Mouse (Mus musculus): ENCODE data around the gene Icam2.
"Not testable (repeated sequence)": the region's sequence is repeated elsewhere in the genome, so short reads cannot be mapped to it uniquely, and the experiment has no call there.

Gene Icam2

DNA sequence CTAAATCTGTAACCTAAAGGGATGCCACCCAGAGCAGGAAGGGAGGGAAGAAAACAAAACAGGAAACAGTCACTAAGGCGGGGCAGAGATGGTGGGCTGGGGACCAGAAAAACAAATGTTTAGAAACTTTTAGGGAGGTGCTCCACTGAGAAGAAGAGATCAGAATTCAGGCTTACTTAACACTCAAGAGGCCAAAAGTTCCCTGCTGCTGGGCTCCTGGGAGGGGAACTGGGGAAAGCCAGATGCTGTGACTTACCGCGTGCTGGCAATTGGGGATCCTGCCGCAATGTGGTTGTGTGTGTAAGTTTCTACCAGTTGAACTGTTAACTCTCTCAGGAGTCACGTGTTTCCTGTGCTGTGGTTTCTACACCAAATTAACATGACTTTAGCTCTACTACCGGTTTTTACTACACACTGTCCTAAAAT is at the start of gene Icam2:
Icam2 (minus strand) TSS at position 285 of the 426 bp plus-strand sequence.
- no peak for DNase-seq (ENCODE audit: inconsistent ontology term)

DNA sequence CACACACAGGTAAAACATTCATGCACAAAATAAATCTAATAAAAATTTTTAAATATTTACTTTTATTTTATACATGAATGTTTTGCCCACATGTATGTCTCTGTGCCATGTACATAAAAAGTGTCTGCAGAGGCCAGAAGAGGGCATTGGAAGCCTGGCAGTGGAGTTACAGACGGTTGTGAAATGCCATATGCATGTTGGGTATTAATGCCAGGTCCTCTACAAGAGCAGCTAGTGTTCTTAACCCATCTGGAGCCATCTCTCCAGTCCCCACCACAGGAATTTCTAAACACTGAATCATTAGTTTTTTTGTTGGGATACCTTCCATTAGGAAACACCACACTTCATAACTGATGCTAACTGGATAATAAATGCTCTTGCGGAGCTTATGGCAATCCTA is 49.7 kb upstream of the Icam2 start:
- DNase-seq (ENCODE audit: inconsistent ontology term) = peak; percentile 38

DNA sequence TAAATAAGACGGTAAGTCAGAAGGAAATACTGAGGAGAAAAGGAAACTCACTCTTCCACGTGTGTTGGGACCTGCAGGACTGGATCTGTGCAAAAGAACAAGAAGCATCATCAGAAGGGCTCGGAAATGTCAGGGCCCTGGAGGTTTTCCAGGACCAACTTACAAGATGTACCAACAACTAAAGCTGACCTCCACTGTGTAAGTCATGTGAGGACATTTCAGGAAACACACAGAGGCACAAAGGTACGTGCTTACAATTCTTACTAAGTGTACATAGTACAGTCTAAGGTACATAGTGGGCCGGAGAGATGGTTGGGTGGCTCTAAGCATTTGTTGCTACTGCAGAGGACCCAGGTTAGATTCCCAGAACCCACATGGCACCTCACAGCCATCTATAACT is 49.2 kb upstream of the Icam2 start:
- DNase-seq (ENCODE audit: inconsistent ontology term) = no peak

DNA sequence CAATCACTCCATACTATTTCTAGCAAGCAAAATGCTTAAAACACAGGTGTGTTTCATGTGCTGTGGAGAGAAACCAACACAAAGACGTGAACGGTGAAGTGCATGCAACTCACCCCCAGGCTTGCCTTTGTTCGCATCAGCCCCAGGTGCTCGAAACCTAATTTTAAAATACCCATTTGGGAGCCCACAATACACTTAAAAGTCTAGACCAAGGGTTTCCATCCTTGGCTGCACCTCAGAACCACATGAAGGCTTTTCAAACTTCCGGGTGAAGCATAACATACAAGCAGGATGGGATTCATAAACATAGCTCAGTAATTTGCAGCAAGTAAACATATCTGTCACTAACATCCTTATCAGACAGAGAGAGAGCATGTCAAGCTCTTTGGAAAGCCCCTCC is 42.5 kb upstream of the Icam2 start:
- no peak for DNase-seq (ENCODE audit: inconsistent ontology term)

DNA sequence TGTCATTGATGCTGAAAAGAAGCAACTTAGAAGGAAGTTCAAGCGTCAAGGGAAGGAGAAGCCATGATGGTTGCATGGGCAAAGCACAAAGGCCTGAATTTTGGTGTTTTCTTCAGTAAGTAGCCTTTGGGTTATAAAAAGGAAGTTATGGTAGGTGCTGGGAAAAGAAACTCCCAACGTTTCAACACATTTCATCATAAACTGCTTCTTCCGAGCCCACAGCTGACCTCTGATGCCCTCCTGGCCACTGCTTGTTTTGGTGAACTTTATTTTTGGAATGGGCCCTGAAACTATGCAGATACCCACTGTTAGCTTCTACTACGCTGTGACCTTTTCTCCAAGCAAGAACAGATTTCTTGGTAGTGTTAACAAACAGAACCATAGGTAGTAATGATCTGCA is 41.8 kb upstream of the Icam2 start:
- no peak for DNase-seq (ENCODE audit: inconsistent ontology term)

DNA sequence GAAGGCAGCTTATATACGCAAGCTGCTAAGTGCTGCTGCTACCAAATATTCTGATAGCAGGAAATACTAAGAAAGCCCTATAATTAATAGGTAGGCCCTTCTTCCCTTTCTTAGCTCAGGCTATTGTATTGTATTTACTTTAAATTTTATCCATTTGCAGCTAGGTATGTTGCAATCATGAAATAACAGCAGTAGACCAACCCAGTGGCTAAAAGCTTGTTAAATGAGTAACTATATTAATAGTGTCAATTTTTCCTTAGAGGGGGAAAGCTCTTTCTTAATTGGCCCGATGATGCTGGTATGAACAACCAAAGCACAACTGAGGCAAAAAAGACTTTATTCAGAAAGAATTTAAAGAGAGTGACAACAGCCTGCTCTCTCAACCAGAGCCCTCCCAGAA is 40.7 kb upstream of the Icam2 start:
- no peak for DNase-seq (ENCODE audit: inconsistent ontology term)

DNA sequence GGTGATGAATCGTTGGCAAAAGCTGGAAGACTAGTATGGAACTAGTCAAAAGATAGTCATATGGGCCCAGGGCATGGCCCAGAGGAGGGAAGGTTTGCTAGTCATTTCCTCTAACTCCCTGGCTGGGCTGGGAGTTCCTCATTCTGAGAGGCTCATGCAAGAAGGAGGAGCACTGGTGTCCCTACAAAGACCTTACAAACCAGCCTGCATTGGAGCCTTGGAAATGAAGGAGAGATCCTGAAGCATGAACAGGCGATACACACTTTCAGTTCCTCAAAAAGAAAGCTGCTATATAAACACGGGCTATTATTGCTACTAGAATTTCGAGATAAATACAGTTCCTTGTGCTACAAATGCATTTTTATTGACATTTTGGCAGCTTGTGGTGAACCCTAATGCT is 40.2 kb upstream of the Icam2 start:
- DNase-seq (ENCODE audit: inconsistent ontology term) = no peak

DNA sequence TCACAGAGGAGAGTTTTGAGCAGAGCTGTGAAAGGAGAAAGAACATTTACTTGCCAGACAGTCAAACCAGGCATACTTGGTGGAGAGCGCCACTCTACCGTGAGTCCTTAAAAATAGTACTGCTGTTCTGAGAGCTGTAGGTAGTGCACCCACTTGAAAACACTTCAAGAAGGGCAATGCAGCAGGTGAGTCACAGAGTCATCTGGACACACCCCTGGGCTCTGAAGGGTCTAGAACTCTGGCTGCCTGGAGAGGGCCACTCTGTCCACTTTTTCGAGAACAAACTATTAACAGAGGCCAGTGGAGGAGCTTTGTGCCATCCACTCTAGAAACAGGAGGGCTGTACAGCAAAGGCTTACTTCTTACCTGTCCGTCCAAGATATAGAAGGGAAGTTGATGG is 38.6 kb upstream of the Icam2 start:
- DNase-seq (ENCODE audit: inconsistent ontology term) = no peak

DNA sequence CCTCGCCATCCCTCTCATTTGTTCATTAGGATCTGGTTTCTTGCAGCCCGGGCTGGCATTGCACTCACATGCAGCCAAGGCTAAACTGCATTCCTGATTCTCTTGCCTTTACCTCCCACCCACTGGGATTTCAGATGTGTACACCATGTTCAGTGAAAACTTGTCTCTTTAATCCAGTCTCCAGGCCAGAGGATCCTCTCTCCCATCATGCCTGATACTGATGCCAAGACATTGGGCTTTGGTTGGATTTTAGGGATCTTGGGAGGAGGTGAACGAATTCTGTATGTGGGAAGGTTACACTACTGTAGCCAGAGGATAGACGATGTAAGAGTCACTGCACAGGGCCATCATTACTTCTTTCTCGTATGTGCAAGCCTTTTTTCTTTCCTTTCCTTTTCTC is 37.3 kb upstream of the Icam2 start:
- DNase-seq (ENCODE audit: inconsistent ontology term) = no peak

DNA sequence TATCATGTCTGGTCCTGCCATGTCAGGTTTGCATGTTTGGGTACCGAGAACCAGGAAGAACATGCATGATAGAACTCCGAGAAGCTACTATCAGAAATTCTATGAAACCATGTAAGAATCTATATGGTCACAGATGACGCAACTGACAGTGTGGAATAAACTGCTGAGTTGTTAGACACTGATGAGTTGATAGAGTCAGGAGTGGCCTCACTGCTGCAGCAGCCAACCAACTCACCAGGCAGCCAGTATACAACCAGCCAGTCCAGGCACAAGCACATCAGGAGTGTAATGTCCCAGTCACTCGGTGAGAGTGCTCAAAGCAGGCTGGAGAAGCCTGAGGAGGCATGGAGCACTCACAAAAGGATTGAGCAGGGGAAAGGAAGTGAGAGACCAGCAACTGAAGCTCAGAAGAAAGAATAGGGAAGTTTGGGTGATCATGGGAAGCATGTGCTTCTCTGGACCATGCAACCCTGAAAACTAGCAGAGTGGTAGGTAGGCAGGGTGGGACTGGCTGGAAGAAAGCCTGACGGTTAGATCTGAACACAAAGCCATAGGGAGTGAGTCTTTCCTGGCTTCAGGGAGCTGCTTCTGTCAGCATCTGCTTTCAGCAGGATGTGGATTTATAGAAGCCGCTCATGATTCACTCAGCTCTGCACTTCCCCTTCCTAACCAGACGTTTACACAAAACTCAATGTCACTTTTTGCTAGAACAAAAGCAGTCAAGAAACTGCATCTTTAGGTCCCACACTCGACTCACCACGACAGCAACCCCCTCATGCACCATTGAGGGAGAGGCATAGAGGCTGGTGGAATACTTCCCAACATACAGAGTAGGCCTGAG is 31.6 kb upstream of the Icam2 start:
- DNase-seq (ENCODE audit: inconsistent ontology term) = no peak

DNA sequence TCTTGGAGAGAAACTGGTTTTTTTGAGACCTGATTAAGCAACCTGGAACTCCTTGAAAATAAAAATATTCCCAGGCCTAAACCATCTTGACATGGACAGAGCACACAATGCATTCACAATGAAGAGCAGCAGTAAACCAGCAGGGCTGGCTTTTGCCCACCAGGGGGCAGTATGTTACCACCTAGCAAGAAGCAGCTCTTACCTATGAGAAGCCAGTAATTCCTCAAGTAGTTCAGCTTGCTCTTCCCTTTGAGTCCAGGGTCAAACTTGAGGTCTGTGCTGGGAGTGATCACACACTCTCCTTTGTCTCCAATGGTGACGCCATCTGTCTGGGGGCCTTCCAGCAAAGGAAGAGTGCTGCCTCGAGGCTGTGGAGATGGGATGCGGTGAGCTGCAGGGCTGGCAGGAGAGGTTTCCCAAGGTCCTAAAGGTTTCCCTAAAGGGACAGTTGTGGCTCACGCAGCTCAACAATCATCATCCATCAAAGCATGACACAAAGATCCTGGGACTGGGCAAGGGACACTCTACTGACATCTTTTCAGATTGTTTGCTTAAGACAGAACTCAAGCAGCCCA is 30.8 kb upstream of the Icam2 start:
- DNase-seq (ENCODE audit: inconsistent ontology term) = peak; percentile 74

DNA sequence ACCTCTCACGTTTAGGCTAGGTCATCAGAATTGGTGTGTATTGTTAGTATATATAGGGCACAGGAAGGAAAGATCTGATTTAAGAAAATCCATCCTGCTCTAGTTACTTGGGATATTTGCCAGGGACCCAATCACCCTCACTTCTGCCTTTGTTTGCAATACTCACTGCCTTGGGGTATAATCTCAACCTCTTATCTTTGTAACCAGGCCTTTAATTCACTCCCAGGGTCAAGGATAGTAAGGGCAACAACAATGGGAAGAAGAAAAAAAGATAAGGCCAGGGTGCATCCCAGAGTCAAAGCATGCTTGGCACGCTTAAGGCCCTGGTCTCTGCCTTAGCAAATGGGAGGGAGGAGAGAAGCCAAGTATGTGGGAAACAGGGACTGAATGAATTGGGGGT is 30.0 kb upstream of the Icam2 start:
- DNase-seq (ENCODE audit: inconsistent ontology term) = no peak

DNA sequence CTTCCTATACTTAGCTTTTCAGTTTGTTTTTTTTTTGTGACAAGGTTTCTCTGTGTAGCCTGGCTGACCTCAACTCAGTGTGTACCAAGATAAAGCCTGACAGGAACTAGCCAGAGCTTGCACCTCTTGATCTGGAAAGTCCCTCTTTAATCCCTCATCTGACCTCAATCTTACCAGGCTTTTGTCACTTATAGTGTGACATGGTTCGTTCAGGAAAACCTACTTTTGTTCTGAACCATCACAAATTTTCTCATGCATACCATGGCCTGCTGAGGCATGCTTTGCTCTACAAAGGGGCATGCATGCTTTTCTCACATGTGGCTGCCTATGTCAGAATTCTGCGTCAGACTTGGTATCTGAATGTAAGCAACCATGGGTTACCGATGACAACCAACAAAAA is 28.5 kb upstream of the Icam2 start:
- no peak for DNase-seq (ENCODE audit: inconsistent ontology term)

DNA sequence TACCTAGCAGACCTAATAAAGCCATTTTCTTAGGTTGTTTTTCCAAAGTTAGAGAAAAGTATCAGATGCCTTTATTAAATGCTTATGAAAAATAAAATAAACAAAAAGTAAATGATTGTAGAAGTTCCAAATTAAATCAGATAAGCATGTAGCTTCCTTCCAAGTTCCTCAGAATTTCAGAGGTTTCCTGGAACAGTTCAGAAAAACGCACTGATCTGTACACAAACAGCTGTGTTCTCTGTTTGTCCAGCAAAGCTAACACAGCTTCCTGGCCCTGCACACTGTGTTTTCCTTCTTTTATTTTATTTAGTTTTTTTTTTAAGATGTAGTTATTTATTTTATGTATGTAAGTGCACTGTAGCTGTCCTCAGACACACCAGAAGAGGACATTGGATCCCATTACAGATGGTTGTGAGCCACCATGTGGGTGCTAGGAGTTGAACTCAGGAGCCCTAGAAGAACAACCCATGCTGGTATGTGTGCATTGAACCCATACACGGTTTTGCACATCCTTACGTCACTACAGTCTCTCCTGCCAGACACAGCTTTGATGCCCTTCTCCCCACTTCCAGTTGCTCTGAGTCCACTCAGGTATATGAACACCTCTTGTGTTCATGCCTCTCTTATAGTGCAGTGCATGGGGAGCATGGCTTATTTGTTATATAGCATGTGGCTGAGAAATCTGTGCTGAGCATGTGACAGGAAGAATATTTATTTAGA is 24.9 kb upstream of the Icam2 start:
- no peak for DNase-seq (ENCODE audit: inconsistent ontology term)

DNA sequence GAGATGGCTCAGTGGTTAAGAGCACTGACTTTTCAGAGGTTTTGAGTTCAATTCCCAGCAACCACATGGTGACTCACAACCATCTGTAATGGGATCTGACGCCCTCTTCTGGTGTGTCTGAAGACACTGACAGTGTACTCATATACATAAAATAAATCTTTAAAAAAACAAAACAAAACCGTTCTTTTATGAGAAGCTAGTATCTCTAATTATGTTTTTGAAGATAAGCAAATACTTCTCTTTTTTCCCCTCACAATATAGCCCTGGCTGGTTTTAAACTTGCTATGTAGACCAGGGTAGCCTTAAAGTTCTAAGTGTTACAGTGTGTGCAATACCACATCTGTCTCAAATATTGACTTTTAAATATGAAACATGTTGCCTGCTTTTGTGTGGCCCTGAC is 23.3 kb upstream of the Icam2 start:
- no peak for DNase-seq (ENCODE audit: inconsistent ontology term)

DNA sequence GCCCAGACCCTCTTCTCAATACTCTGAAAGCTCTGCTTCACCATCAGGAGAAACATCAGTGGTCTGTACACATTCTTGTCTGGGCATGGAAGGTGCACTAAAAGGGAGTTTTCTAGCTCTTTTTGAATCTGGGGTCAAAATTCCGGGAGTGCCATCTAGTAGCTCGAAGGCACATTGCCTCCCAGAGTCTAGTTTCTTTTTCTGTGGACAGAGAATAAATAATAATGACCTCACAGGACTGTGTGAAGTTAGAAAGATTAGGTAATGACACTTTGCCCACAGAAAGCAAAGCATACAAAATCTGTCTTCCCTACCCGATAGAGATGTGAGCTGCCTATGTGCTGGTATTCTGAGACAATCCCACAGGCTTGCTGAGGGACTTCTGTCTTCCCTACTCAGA is 22.6 kb upstream of the Icam2 start:
- DNase-seq (ENCODE audit: inconsistent ontology term) = no peak

DNA sequence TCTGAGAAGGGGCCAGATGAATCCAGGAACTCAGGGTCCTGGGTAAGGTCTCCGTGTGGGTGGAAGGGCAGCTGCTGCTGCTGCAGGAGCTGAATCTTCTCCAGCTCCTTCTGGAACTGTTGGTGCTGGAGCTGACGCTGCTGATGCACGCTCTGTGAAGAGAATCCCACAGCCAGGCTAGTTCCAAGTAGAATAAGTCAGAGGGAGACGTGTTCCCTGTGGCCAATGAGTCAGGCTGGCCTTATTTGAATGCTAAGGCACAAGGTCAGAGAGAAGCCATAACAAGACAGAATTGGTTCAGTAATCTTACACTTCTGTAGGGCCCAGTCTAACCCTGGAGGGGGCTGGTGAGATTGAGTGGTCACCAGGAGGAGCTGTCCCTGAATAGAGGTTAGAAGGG is 22.1 kb upstream of the Icam2 start:
- no peak for DNase-seq (ENCODE audit: inconsistent ontology term)

DNA sequence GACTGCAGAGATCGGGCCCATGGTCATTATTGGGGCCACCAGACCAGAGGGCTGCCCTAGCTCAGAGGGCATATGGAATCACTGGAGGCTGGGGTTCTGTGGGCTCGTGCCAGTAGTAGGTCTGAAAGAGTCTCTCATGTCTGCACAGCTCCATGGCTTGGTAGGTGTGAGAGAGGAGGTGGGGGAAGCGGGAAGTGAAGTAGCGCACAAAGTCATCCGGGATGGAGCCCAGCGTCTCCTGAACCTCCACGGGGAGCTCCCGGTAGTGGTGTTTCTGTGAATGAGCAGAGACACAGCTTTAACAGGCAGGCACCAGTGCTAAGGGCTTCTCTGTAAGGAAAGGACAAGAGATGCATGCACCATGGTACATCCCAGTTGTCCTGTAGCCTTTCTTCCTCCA is 10.6 kb upstream of the Icam2 start:
- no peak for DNase-seq (ENCODE audit: inconsistent ontology term)

DNA sequence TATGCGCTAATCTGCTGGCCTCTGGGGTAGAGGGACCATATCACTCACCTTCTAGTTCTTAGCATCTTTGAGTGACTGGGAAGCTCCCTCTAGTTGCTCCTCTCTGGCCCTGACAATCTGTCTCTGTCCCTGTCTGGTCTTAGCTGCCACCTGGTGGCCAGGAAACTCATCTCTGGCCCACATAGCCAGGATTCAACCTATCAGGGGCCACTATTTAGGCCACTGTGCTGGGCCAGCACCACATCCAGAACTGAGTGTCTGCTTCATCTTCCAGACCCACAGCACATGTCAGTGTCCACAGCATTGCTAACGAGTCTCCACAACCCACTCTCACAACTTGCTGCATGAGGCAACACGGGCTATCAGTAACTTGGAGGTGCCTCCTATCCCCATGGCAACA is 9.8 kb upstream of the Icam2 start:
- no peak for DNase-seq (ENCODE audit: inconsistent ontology term)

DNA sequence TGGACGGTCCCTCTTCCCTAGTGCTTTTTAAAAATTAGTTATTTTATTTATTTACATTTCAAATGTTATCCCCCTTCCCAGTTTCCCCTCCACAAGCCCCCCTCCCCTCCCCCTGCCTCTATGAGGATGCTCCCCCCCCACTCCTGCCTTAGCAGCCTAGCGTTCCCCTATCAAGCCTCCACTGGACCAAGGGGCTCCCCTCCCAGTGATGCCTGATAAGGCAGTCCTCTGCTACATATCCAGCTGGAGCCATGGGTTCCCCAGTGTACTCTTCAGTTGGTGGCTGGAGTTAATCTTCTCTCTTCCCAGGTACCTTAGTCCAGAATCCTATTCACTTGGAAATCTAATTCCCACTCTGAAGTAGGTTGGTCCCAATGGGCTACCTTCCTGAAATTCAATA is 6.2 kb upstream of the Icam2 start:
- not testable (repeated sequence) for DNase-seq (ENCODE audit: inconsistent ontology term)

DNA sequence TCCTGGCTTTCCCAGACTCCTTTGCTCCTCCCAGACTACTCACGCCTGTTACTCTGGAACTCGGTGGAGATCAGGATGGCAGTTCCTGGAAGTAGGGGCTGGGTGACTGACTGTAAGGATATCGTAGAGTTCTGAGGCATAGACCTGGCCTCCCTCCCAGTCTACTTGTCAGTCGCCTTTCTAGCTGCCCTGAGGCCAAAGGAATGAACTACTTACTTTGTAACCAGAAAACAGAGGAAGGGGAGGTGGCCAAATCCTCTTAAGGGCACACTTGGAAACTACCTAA is 5.4 kb upstream of the Icam2 start:
- DNase-seq (ENCODE audit: inconsistent ontology term) = no peak

DNA sequence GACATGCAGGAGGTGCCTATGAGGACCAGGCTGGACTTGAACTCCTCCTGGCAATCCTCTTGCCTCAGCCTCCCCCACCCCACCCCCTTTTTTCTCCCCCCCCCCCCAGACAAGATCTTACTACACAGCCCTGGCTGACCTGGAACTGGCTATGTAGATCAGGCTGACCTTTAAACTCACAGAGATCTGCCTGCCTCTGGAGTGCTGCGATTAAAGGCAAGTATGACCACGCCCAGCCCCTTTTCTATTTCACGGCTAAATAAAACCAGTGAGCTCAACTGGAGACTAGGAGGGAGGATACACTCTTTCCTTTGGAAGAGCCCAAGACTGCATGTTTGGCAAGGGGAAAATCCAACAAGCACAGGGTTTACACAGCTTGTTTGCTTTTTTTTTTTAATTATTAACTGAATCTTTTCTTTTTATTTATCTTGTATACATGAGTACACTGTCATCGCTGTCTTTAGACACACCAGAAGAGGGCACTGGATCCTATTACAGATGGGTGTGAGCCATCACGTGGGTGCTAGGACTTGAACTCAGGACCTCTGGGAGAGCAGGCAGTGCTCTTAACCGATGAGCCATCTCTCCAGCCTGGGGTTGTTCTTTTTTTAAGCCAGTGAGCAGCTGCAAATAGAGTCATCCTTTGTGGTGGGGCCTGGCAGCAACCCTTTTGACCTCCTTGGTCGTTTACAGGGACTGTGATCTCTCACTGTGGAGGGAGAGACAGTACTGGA is 4.9 kb upstream of the Icam2 start:
- DNase-seq (ENCODE audit: inconsistent ontology term) = no peak

Measured in Muller cell, postnatal 12 days (primary cell).